Mouse (Mus musculus): ENCODE measurements around the gene Plpp6. TPM values are rescaled to one million over a fixed set of nuclear protein-coding genes. Genes with fewer than 3 reads are reported as not detected.

The Plpp6 gene
- total and polyA plus RNA-seq, 3 experiments = 5.3 to 6.6 (median 5.6) TPM

GRCm38 (mm10) chr19:29011355-29011990, 47.7 kb downstream of the Plpp6 start:
- H3K4me2 ChIP-seq (ENCODE audit: insufficient read depth, low read depth, poor library complexity, severe bottlenecking) = no peak overlapping the region
- H3K4me3 ChIP-seq (replicated peaks in 1 of 3; ENCODE audit: low read depth in 2 of 3, low read length in 2 of 3, poor library complexity in 1 of 3) = no peak overlapping the region
- peaks cover 26 to 78% of the 10 kb centered on the region in 2 experiments for H3K36me3 ChIP-seq (replicated peaks in 1 of 2; ENCODE audit: control insufficient read depth in 1 of 2, insufficient read depth in 1 of 2, low read length in 1 of 2)
- H3K9ac ChIP-seq (ENCODE audit: insufficient read depth, low read depth) = no peak overlapping the region
- H3K9me3 ChIP-seq (replicated peaks; ENCODE audit: low read length) = no peaks in the 10 kb centered on the region
- in situ Hi-C loops (cut with MboI; ENCODE audit: low pct_ligation_motif_present, low pct_unique_long_range_greater_than_20kb, low sequenced_read_pairs) (no loop called here), dilution Hi-C loops (cut with MboI; ENCODE audit: extremely low pct_ligation_motif_present, extremely low pct_unique_long_range_greater_than_20kb, low sequenced_read_pairs) (no loop called here)
- H3K27me3 ChIP-seq (replicated peaks) = no peaks in the 10 kb centered on the region
- H3K27ac ChIP-seq (ENCODE audit: insufficient read depth, low read depth) = no peak overlapping the region
- H3K4me1 ChIP-seq (ENCODE audit: control insufficient read depth in 1 of 2, insufficient read depth in 2 of 2) = peaks cover 5 to 30% of the 10 kb centered on the region in 2 experiments; a peak in 3 of 4 replicates
- no peaks in the 10 kb centered on the region for H3K79me2 ChIP-seq (replicated peaks; ENCODE audit: control insufficient read depth, extremely low read depth, insufficient read depth, poor library complexity, severe bottlenecking)
- DNase-seq (ENCODE audit: extremely low read depth) = no peak
- no peak for TF ChIP-seq BHLHE40 (IDR thresholded peaks at IDR 0.05; ENCODE audit: low read depth, low read length)

DNA sequence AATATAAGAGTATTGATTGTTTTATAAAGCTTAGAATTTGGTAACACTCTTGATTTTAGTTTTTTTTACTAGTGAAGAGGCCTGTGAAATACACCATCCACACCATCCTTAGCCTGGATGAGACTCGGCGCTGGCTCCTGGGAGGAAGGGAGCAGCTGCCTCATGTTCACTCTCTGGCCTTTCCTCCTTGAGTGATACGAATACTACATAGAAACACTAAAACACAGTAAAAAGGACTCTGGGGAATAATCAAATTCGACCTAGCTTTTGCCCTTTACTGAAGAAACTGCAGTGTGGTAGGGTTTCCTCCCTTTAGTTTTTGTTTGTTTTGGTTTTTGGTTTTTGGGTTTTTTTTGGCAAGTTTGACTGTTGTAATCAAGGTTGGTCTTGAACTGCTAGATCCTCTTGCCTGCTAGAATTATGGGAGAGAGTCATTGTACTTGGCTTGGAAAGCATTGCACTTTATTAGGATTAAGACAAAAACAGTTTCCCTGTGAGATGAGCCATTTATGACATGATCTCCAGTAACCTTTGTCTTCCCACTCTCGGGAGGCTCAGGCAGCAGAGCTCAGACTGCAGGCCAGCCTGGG, 50.8 kb downstream of the Plpp6 start:
- no peak overlapping the region for H3K9ac ChIP-seq (ENCODE audit: insufficient read depth, low read depth)
- no peak overlapping the region for H3K27ac ChIP-seq (ENCODE audit: insufficient read depth, low read depth)
- H3K4me2 ChIP-seq (ENCODE audit: insufficient read depth, low read depth, poor library complexity, severe bottlenecking) = peak overlapping the region; percentile 13; the same call in 1 of the 2 replicates
- H3K4me3 ChIP-seq (replicated peaks in 1 of 3; ENCODE audit: low read depth in 2 of 3, low read length in 2 of 3, poor library complexity in 1 of 3) = no peak overlapping the region
- H3K36me3 ChIP-seq (replicated peaks in 1 of 2; ENCODE audit: control insufficient read depth in 1 of 2, insufficient read depth in 1 of 2, low read length in 1 of 2) = peaks cover 18 to 75% of the 10 kb centered on the region in 2 experiments
- H3K9me3 ChIP-seq (replicated peaks; ENCODE audit: low read length) = no peaks in the 10 kb centered on the region
- no peaks in the 10 kb centered on the region for H3K27me3 ChIP-seq (replicated peaks)
- TF ChIP-seq PAX5 (IDR thresholded peaks at IDR 0.05; ENCODE audit: low read length) (no peak), MEF2A (IDR thresholded peaks at IDR 0.05; ENCODE audit: borderline replicate concordance, low read depth, low read length) (no peak), MAFK (IDR thresholded peaks at IDR 0.05; ENCODE audit: insufficient replicate concordance, low read length) (no peak), JUN (IDR thresholded peaks at IDR 0.05; ENCODE audit: insufficient read depth, low read depth, low read length) (no peak), POLR2A (IDR thresholded peaks at IDR 0.05; ENCODE audit: low read depth, low read length) (no peak), SMC3 (IDR thresholded peaks at IDR 0.05; ENCODE audit: low read depth, low read length) (no peak), HCFC1 (IDR thresholded peaks at IDR 0.05; ENCODE audit: low read depth, low read length) (no peak), RAD21 (IDR thresholded peaks at IDR 0.05; ENCODE audit: low read depth, low read length) (no peak), SIN3A (IDR thresholded peaks at IDR 0.05; ENCODE audit: low read length) (no peak), ELF1 (IDR thresholded peaks at IDR 0.05; ENCODE audit: low read depth, low read length) (no peak), TCF12 (IDR thresholded peaks at IDR 0.05; ENCODE audit: low read depth, low read length) (no peak), BHLHE40 (IDR thresholded peaks at IDR 0.05; ENCODE audit: low read depth, low read length) (no peak), MAZ (IDR thresholded peaks at IDR 0.05; ENCODE audit: low read depth, low read length) (no peak), CTCF (conservative IDR thresholded peaks at IDR 0.05 in 1 of 2, IDR thresholded peaks at IDR 0.05 in 1 of 2; ENCODE audit: low read depth in 2 of 2, low read length in 2 of 2) (no peak), ETS1 (conservative IDR thresholded peaks at IDR 0.05; ENCODE audit: low read depth, low read length) (no peak), RCOR1 (conservative IDR thresholded peaks at IDR 0.05; ENCODE audit: low read depth, low read length) (no peak), MAX (IDR thresholded peaks at IDR 0.05; ENCODE audit: low read length) (no peak), CHD2 (IDR thresholded peaks at IDR 0.05; ENCODE audit: low read length) (no peak)
- peak; percentile 21 for DNase-seq (ENCODE audit: extremely low read depth)
- in situ Hi-C loops (cut with MboI; ENCODE audit: low pct_ligation_motif_present, low pct_unique_long_range_greater_than_20kb, low sequenced_read_pairs) = no loop called here
- peaks cover 5 to 30% of the 10 kb centered on the region in 2 experiments; a peak in 3 of 4 replicates for H3K4me1 ChIP-seq (ENCODE audit: control insufficient read depth in 1 of 2, insufficient read depth in 2 of 2)
- dilution Hi-C loops (cut with MboI; ENCODE audit: extremely low pct_ligation_motif_present, extremely low pct_unique_long_range_greater_than_20kb, low sequenced_read_pairs) = no loop called here
- no peaks in the 10 kb centered on the region for H3K79me2 ChIP-seq (replicated peaks; ENCODE audit: control insufficient read depth, extremely low read depth, insufficient read depth, poor library complexity, severe bottlenecking)
